Mouse (Mus musculus): Measurements from ENCODE around the gene Mpg.

Gene Mpg

GRCm38 (mm10) chr11:32201922-32202685 is 24.2 kb upstream of the Mpg start:
- DNase-seq: no peak

- peak; percentile 96 to 97 for DNase-seq
Measured at GRCm38 (mm10) chr11:32205058-32205873, 21.0 kb upstream of the Mpg start, which contains the start of gene Snrnp25. Snrnp25 (plus strand) TSS chr11:32205415.

GRCm38 (mm10) chr11:32210623-32211022 is 15.7 kb upstream of the Mpg start:
- DNase-seq: no peak

- DNase-seq: no peak
Measured at GRCm38 (mm10) chr11:32215372-32216162, 10.7 kb upstream of the Mpg start.

GRCm38 (mm10) chr11:32216851-32217250 is 9.5 kb upstream of the Mpg start:
- peak in 1 of 2 experiments; percentile 26 for DNase-seq

GRCm38 (mm10) chr11:32218501-32219050 is 7.7 kb upstream of the Mpg start:
- no peak for DNase-seq

GRCm38 (mm10) chr11:32219287-32219686 is 7.0 kb upstream of the Mpg start:
- DNase-seq: no peak

GRCm38 (mm10) chr11:32220607-32221224 is 5.6 kb upstream of the Mpg start:
- no peak for DNase-seq

- DNase-seq: no peak
Measured at GRCm38 (mm10) chr11:32221225-32221950, 4.9 kb upstream of the Mpg start.

GRCm38 (mm10) chr11:32221951-32222409 is 4.3 kb upstream of the Mpg start, which contains the start of gene Rhbdf1:
Rhbdf1 (minus strand) TSS chr11:32222300.
- DNase-seq: no peak

GRCm38 (mm10) chr11:32222570-32223194 is 3.6 kb upstream of the Mpg start:
- no peak for DNase-seq

- DNase-seq: no peak
Measured at GRCm38 (mm10) chr11:32223297-32223967, 2.9 kb upstream of the Mpg start.

GRCm38 (mm10) chr11:32224468-32225139 is 1.7 kb upstream of the Mpg start:
- no peak for DNase-seq

GRCm38 (mm10) chr11:32225222-32226104 is 842 bp upstream of the Mpg start:
- no peak for DNase-seq

GRCm38 (mm10) chr11:32227041-32227440 is 736 bp downstream of the Mpg start:
- DNase-seq: no peak

GRCm38 (mm10) chr11:32227555-32227954 is 1.2 kb downstream of the Mpg start:
- no peak for DNase-seq

- no peak for DNase-seq
Measured at GRCm38 (mm10) chr11:32228292-32228845, 2.1 kb downstream of the Mpg start.

- no peak for DNase-seq
Measured at GRCm38 (mm10) chr11:32230220-32230619, 3.9 kb downstream of the Mpg start.

All from thymus, adult 18-20 months (tissue).